In genomic region chr7:114079343-114079742, GRCm38 (mm10) we compare ENCODE assay signal across 31 mouse cellular contexts. TPM values are rescaled to one million over a fixed set of nuclear protein-coding genes. Genes with fewer than 3 reads are reported as not detected.
A peak's percentile ranks its signal among the peaks of the same experiment; 100 is the strongest.
DNase-seq lines count a peak whose midpoint lies in the region; ATAC-seq and TF ChIP-seq lines count a peak whose summit lies in the region.
"Had no signal": no experiment of that assay in that cellular context is flagged by ENCODE, and none has a peak within 500 bp of the region (broad histone marks: within the 10 kb centered on the region; RNA-seq: fewer than 3 reads in every experiment).

No protein-coding gene starts in this region.

- H3K4me1 ChIP-seq in liver, adult 2 months (ENCODE audit: control insufficient read depth, insufficient read depth, low read length), result peaks cover 11% of the 10 kb centered on the region
- peaks cover 29% of the 10 kb centered on the region for H3K4me1 ChIP-seq in liver, embryonic 11.5 days (replicated peaks; ENCODE audit: control insufficient read depth, insufficient read depth, low read length)
- H3K4me1 ChIP-seq in stomach, postnatal 0 days (replicated peaks; ENCODE audit: control insufficient read depth, insufficient read depth), result no peaks in the 10 kb centered on the region
- H3K4me1 ChIP-seq: embryonic facial prominence, embryonic 10.5 days; forebrain, embryonic 12.5 days; forebrain, embryonic 15.5 days; hindbrain, embryonic 13.5 days had no signal

- H3K9me3 ChIP-seq in liver, embryonic 11.5 days (ENCODE audit: control insufficient read depth, low read length), result no peaks in the 10 kb centered on the region
- H3K9me3 ChIP-seq in stomach, postnatal 0 days (ENCODE audit: control insufficient read depth, low read length), result no peaks in the 10 kb centered on the region
- H3K9me3 ChIP-seq: embryonic facial prominence, embryonic 10.5 days; embryonic facial prominence, embryonic 13.5 days; forebrain, embryonic 12.5 days; forebrain, embryonic 15.5 days; G1E; hindbrain, embryonic 10.5 days; hindbrain, embryonic 13.5 days had no signal

- no peaks in the 10 kb centered on the region for H3K36me3 ChIP-seq in liver, adult 2 months (ENCODE audit: control insufficient read depth, insufficient read depth, low read length)
- H3K36me3 ChIP-seq in liver, embryonic 11.5 days (ENCODE audit: control insufficient read depth, insufficient read depth, low read length), result no peaks in the 10 kb centered on the region
- H3K36me3 ChIP-seq in stomach, postnatal 0 days (ENCODE audit: control insufficient read depth, insufficient read depth, low read length), result no peaks in the 10 kb centered on the region
- H3K36me3 ChIP-seq: embryonic facial prominence, embryonic 10.5 days; embryonic facial prominence, embryonic 13.5 days; forebrain, embryonic 12.5 days; forebrain, embryonic 15.5 days; G1E; hindbrain, embryonic 13.5 days had no signal

- H3K27ac ChIP-seq in liver, adult 2 months (replicated peaks; ENCODE audit: insufficient read depth, low read depth, low read length), result peak overlapping the region; percentile 12
- H3K27ac ChIP-seq in liver, embryonic 11.5 days (ENCODE audit: low read depth, low read length), result no peak overlapping the region
- H3K27ac ChIP-seq in stomach, postnatal 0 days (replicated peaks), result no peak overlapping the region
- H3K27ac ChIP-seq: embryonic facial prominence, embryonic 10.5 days; embryonic facial prominence, embryonic 13.5 days; forebrain, embryonic 12.5 days; forebrain, embryonic 15.5 days; gastrocnemius, adult 2 months; hindbrain, embryonic 10.5 days; hindbrain, embryonic 13.5 days had no signal

- H3K79me2 ChIP-seq in liver, adult 2 months (ENCODE audit: control insufficient read depth, insufficient read depth, low read length), result peaks cover 20% of the 10 kb centered on the region; the same call in 1 of the 2 replicates

- WGBS in liver, adult 2 months, result 54% methylated on average over 4 of the region's 4 CpGs
- 90% methylated on average over 4 of the region's 4 CpGs for WGBS in liver, embryonic 11.5 days
- WGBS in stomach, postnatal 0 days, result 96% methylated on average over 4 of the region's 4 CpGs

- no peak for TF ChIP-seq EP300 in stomach, postnatal 0 days (optimal IDR thresholded peaks at IDR 0.05)

- H3K27me3 ChIP-seq in liver, adult 2 months (ENCODE audit: control insufficient read depth, insufficient read depth, low read length), result no peaks in the 10 kb centered on the region
- H3K27me3 ChIP-seq in liver, embryonic 11.5 days (replicated peaks; ENCODE audit: control insufficient read depth, insufficient read depth, low read length), result no peaks in the 10 kb centered on the region
- no peaks in the 10 kb centered on the region for H3K27me3 ChIP-seq in stomach, postnatal 0 days (ENCODE audit: control insufficient read depth, insufficient read depth, low read length)
- H3K27me3 ChIP-seq: CH12.LX; embryonic facial prominence, embryonic 13.5 days; forebrain, embryonic 12.5 days; forebrain, embryonic 15.5 days; hindbrain, embryonic 13.5 days had no signal

- H3K9ac ChIP-seq in liver, adult 2 months (ENCODE audit: low read depth, low read length), result no peak overlapping the region
- H3K9ac ChIP-seq in liver, embryonic 11.5 days (ENCODE audit: low read depth, low read length), result no peak overlapping the region
- no peak overlapping the region for H3K9ac ChIP-seq in stomach, postnatal 0 days (ENCODE audit: low read length)
- H3K9ac ChIP-seq: embryonic facial prominence, embryonic 13.5 days; forebrain, embryonic 12.5 days; forebrain, embryonic 15.5 days; hindbrain, embryonic 13.5 days had no signal

- no peak overlapping the region for H3K4me3 ChIP-seq in liver, adult 2 months (ENCODE audit: insufficient read depth, low read depth, low read length)
- no peak overlapping the region for H3K4me3 ChIP-seq in liver, embryonic 11.5 days (ENCODE audit: low read depth, low read length)
- H3K4me3 ChIP-seq in stomach, postnatal 0 days (ENCODE audit: low read depth, low read length), result no peak overlapping the region
- H3K4me3 ChIP-seq: embryonic facial prominence, embryonic 10.5 days; embryonic facial prominence, embryonic 13.5 days; erythroblast, embryonic 14.5 days; forebrain, embryonic 12.5 days; forebrain, embryonic 15.5 days; gastrocnemius, adult 2 months; hindbrain, embryonic 10.5 days; hindbrain, embryonic 13.5 days had no signal

- no peak for DNase-seq in liver, adult 2 months (ENCODE audit: extremely low read depth, low read depth, low spot score)
- no peak for DNase-seq in liver, embryonic 11.5 days (ENCODE audit: low spot score)
- peak; percentile 45 for DNase-seq in 3T3-L1 (ENCODE audit: low read depth, low spot score)
- DNase-seq in stomach, postnatal 0 days (ENCODE audit: low spot score), result no peak
- DNase-seq in frontal cortex, postnatal 14 days (ENCODE audit: low spot score in 2 of 2), result no peak
- DNase-seq in gastrocnemius, adult 18-20 months (ENCODE audit: low spot score), result no peak
- DNase-seq: adrenal gland, adult 2 months; adrenal gland, postnatal 14 days; B cell, adult 2 months; cerebellum, adult 11 months; cerebellum, adult 8-10 months; cerebellum, postnatal 10 days; cerebellum, postnatal 36 days; embryo, embryonic 11 days; gastrocnemius, adult 2 months; gastrocnemius, postnatal 14 days; heart, adult 18-20 months; heart, postnatal 36 days had no signal

- H3K4me2 ChIP-seq in liver, embryonic 11.5 days, result no peak overlapping the region
- no peak overlapping the region for H3K4me2 ChIP-seq in stomach, postnatal 0 days (replicated peaks; ENCODE audit: low read depth)
- H3K4me2 ChIP-seq: embryonic facial prominence, embryonic 13.5 days; forebrain, embryonic 12.5 days; forebrain, embryonic 15.5 days; heart, embryonic 11.5 days; hindbrain, embryonic 13.5 days had no signal

- ATAC-seq in liver, embryonic 11.5 days (replicated peaks; ENCODE audit: low FRiP score), result no peak
- ATAC-seq in granulocyte monocyte progenitor cell, adult 5-6 weeks (replicated peaks; ENCODE audit: poor library complexity, severe bottlenecking), result peak; percentile 67
- ATAC-seq in stomach, postnatal 0 days (ENCODE audit: low FRiP score, low TSS enrichment), result no peak
- ATAC-seq: forebrain, embryonic 15.5 days; hindbrain, embryonic 16.5 days; intestine, embryonic 16.5 days had no signal

- TF ChIP-seq CTCF in liver, adult 2 months (IDR thresholded peaks at IDR 0.05; ENCODE audit: low read depth, low read length), result peak; percentile 24; the same call in 1 of the 2 replicates
- 0 out of 2 replicates have a peak, but pooled peaks have one; percentile 5 for TF ChIP-seq CTCF in stomach, postnatal 0 days (IDR thresholded peaks at IDR 0.05; ENCODE audit: low read depth)

- TF ChIP-seq POLR2A in liver, adult 2 months (IDR thresholded peaks at IDR 0.05; ENCODE audit: extremely low read depth, insufficient read depth, low read length), result no peak

RNA-seq across cellular contexts. Expression of gene Rras2, which starts 38.2 kb away (rescaled TPM):
- total RNA-seq in liver, adult 2 months (2014; rRNA removed), result 18.3 and 18.9 TPM in 2 replicates
- 6.0 TPM in 2 replicates for polyA plus RNA-seq in liver, adult 2 months (2012; rRNA removed)
- polyA plus RNA-seq in liver, embryonic 11.5 days (2014; fragmentation: Nextera tagmentation; extraction: Ambion mirVana), result 20.1 and 20.4 TPM in 2 replicates
- 0.97 and 3.5 TPM in 2 replicates for total RNA-seq in granulocyte monocyte progenitor cell, adult 5-6 weeks (2014; fragmentation: Nextera tagmentation)
- 1.1 and 1.6 TPM in 2 replicates for total RNA-seq in granulocyte monocyte progenitor cell, adult 5-6 weeks (2017)
- polyA plus RNA-seq in stomach, postnatal 0 days (2015; fragmentation: Nextera tagmentation; extraction: Ambion mirVana), result 26.2 and 26.4 TPM in 2 replicates
- total RNA-seq in gastrocnemius, adult 18-20 months (2021), result 10 to 100 TPM; 14.3 to 15.3 TPM
- polyA plus RNA-seq: erythroblast, embryonic 14.5 days; G1E had no signal
